Mouse (Mus musculus) kidney, postnatal 25 days (tissue): ENCODE data around the gene Krt19.

Experiments
- DNase-seq, 2 experiments: peaks; one replicate each; pipeline ENCODE4 v3.0.0; 2021; ENCODE audit warnings: mixed read lengths in 2 of 2

Krt19 gene

DNA sequence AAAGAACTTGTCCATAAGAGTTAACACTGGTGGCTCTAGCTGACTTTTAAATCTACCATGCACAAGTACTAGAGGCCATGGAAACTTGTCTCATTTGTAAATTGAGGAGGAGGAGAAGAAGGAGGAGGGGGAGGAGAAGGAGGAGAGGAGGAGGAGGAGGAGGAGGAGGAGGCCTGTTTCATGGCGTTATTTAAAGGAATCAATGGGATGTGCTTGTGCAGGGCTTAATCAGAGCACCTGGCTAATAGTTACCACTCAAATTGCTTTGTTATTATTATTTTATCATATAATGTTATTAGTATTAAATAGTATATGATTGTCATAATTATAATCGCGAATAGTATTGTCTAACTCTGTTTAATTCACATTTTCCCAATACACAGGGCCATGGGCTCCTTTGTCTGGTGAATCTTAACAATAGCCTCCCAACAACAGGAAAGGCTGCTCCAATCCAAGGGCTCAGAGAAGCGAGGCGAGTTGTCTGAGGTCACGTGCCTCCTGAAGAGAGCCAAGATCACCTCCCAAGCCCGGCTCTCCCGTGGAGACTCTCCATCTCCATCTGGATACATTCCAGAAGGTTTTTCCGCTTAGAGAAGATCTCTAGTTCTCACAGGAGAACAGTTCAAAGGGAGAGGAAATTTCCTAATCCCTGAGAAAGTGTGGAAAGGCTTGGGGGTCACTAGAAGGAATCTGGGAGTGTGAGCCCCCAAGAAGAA, at the start of gene Krt19:
TSS of gene Krt19 (minus strand) at position 51 of the 716 bp plus-strand sequence.
- no peak for DNase-seq

- no peak for DNase-seq
Observed at GRCm38 (mm10) chr11:100192992-100193391, 44.5 kb upstream of the Krt19 start, which contains the start of gene Krt9. Gene Krt9 (minus strand): TSS chr11:100193246.

DNA sequence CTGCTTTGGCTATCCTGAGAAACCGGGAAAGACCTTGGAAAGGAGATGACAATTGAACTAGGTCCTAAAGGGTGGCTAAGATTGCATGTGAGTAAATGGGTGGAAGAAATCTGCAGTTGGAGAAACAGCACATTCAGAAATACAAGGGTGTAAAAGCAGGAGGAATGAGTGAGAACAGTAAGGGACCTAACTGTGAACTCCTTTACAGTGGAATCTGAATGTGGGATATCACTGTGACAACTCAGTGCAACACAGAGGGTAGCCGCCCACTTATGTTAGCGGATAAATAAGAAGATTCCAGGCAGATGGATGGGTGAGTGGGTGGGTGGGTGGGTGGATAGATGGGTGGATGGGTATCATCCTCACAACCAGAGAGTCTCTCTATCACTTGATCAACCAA, 43.4 kb upstream of the Krt19 start:
- DNase-seq = no peak

GRCm38 (mm10) chr11:100186736-100187135, 38.3 kb upstream of the Krt19 start:
- no peak for DNase-seq

GRCm38 (mm10) chr11:100181725-100182124, 33.3 kb upstream of the Krt19 start:
- DNase-seq = no peak

DNA sequence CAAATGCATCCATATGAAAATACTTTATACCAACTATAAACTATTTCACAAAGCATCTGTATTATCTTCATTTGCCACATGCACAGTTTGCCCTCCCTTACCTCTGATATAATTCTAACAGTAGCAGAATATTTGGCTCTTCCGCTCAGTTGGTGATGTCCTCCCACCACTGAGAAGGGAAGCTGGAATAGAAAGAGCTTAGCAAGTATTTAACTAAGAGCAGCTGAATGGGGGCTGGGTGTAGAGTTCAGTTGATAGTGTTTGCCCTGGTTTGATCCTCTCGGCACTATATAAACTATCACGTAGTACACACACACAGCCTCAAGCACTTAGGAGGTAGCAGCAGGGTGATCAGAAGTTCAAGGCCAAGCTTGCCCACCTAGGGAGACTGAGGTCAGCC, 30.8 kb upstream of the Krt19 start:
- DNase-seq = no peak

GRCm38 (mm10) chr11:100178307-100178706, 29.8 kb upstream of the Krt19 start:
- DNase-seq = no peak

- DNase-seq = no peak
Observed at GRCm38 (mm10) chr11:100176791-100177190, 28.3 kb upstream of the Krt19 start.

DNA sequence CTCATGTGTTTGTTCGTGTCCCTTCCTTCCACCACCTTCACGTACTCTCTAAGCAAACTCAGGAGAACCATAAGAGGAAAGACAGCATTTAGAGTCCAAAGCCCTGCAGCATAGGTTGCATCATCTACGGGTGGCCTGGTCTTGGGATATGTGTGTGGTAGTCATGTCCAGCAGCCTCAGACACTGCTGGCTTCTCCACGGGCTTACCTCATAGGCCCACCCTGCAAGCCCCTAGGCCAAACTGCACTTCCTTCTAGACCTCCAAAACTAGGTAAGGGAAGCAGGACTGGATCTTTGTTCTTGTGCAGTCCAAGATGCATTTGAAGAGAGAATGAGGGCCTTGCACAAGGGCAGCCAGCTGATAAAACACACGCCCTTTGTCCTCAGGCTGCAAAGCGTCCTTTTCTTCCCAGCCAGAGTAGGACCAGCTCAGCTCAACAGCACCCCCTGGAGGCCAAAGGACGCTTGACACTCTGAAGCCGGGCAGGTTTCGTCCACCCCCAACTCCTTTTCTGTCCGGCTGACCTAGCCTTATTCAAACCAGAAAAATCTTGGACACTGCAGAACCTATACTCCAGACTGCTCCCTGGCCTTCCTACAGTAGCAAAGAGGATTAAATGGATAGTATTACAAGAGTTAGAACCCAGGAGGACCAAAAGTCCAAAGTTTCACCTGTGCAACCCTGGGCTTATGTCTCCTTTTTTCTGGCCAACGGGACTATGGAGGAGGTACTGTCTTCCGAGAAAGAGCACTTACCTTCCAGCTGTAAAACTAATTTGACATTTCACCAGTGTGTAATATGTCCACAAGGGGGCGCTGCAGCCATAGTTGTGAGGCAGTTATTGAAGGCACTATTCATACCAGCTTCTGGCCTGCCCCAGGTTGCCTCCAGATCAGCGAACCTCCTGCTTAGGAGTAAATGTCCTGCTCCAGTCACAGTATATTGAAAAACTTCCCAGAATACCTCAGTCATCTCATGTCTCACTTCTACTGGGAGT, 20.6 kb upstream of the Krt19 start:
- DNase-seq = peak; percentile 72 to 84

- DNase-seq = peak; percentile 40 to 54
Observed at GRCm38 (mm10) chr11:100168071-100168470, 19.6 kb upstream of the Krt19 start.

DNA sequence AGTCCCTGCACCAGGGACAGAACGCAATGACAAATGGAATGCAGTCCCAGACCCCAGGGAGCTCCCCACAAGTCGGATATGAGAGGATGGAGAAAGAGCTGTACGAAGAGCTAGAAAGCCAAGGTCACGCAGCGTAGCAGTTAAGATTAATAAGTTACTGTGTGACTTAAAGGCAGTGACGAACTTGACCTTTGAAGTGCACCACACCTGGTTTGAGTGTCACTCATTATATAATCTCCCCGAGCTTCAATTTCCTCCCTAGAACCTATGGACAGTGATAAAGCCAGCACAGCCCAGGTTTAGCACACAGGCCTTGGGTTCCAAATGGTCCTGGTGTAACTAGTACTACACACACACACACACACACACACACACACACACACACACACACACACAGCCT, 15.9 kb upstream of the Krt19 start:
- peak in 1 of 2 experiments; percentile 42 for DNase-seq

DNA sequence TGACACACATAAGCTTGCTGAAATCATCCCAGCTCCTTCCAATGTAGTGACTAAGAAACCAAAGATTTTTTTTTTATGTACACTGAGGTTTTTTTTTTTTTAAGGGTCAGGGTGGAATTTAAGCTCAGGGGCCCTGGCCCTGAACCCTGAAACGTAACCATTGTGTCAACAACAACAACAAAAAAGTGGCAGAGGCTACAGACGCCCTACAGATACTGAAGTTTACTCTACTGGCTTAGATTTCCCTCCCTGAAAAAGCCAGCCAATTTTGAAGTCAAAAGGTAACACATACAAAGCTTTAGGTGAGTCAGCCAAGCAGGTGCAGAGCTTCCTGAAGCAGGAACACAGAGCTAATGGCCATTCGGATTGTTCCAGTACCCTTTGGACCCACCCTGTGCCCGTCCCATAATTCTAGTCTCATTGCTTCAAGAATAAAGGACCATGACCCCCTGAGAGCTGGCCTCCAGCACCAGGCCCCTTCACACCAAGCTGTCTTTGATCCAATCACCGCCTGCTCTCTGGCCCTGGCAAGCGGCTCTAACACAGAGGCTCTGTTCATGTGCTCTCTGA, 9.5 kb upstream of the Krt19 start:
- DNase-seq = no peak

DNA sequence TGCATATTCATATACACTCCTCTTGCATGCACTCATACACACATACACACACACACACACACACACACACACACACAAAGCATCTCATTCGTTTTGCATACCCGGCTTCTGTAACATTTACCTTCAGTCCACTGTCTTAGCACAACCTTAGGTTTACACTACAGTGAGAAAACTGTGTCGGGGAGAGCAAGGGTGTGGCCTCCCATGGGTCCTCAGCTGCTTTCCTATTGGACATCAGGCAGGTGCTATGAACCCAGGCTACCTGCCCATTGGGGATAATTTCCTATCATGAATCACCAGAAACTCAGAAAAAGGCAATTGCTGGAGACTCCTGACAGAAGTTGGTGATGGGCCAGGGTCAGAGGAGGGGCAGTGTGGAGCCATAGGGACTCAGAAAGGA, 8.9 kb upstream of the Krt19 start:
- no peak for DNase-seq

- no peak for DNase-seq
Observed at GRCm38 (mm10) chr11:100155497-100156255, 7.2 kb upstream of the Krt19 start.

DNA sequence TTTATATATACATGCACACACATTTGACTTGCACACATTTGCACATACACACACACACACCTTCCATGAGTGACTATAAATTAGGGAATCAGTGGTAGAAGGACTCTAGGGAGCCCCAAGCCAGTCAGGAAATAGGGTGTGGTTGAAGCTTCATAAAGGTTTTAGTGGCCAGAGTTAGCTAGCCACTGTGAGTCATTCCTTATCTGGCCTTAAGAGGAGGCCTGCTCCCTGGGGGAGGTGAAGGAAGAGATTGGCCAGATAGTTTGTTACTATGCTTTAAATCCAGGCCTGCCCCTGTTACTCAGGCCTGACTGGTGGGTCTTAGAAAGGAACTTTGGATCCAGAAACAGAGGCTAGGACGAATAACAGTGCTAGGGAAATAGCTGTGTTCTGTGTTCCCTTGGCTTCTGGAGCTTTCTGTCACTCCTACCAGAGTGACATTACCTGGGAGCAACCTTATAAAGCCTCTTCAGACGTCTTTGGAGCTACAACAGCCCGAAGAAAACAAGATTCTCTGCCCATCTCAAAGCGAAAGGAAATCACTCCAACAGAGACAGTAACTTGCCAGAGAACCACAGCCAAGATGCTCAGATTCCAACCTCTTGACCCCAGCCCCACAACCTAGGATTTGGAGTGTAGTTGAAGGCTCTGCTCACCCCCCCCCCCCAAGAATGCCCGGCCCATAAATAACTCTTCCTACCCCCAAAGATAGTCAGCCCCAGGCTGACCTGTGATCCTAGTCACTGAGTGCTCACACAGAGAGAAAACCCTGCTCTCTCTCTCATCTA, 705 bp downstream of the Krt19 start:
- DNase-seq = no peak

GRCm38 (mm10) chr11:100145858-100146560, 2.5 kb downstream of the Krt19 start:
- peak; percentile 28 to 57 for DNase-seq

- peak; percentile 21 to 54 for DNase-seq
Observed at GRCm38 (mm10) chr11:100145104-100145503, 3.4 kb downstream of the Krt19 start.

GRCm38 (mm10) chr11:100140966-100141365, 7.5 kb downstream of the Krt19 start:
- DNase-seq = no peak

GRCm38 (mm10) chr11:100139391-100139790, 9.1 kb downstream of the Krt19 start:
- no peak for DNase-seq

GRCm38 (mm10) chr11:100138809-100139208, 9.7 kb downstream of the Krt19 start:
- DNase-seq = no peak

DNA sequence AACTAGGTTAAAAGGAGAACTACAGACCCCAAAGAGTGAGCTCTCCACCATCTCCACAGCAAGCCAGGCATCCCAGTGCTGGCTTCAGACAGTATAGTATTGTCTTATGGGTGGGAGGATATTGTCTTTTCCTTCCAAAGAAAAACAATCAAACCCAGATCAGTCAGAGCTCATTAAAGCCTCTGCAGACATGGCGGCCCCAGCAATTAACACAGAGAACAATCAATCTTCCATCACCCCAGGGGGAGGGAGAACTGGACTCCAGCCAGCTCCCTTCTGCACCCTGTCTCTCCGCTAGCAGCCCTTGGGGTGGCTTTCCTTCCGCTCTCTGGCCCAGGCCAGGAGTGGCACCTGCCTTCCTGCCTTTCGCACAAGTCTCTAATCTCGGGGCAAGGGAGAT, 10.8 kb downstream of the Krt19 start:
- DNase-seq = no peak
